Mouse (Mus musculus): Measurements from ENCODE around the gene Hipk1. TPM values are rescaled to one million over a fixed set of nuclear protein-coding genes. Genes with fewer than 3 reads are reported as not detected.
"Not testable (repeated sequence)": the region's sequence is repeated elsewhere in the genome, so short reads cannot be mapped to it uniquely, and the experiment has no call there.

Hipk1 gene
- polyA plus RNA-seq (2016; fragmentation: Nextera tagmentation; extraction: Ambion mirVana), result 9.9 TPM in 2 replicates

- Histone ChIP-seq H3K9me3 (no peaks in the 10 kb centered on the region), H3K4me1 (peaks cover 23% of the 10 kb centered on the region), H3K27ac (replicated peaks) (peak within 1 kb of the TSS; percentile 97), H3K36me3 (replicated peaks) (no peaks in the 10 kb centered on the region), H3K4me3 (peak within 1 kb of the TSS; percentile 97), H3K27me3 (replicated peaks; ENCODE audit: low read depth, poor library complexity, severe bottlenecking) (no peaks in the 10 kb centered on the region; the same call in 1 of the 2 replicates)
- DNase-seq (ENCODE audit: low spot score), result peak; percentile 95
- WGBS, result 10% methylated on average over 49 of the region's 49 CpGs
These were observed at the start of gene Hipk1 for GRCm38 (mm10) chr3:103791230-103792110. Gene Hipk1, minus strand, starts transcription at chr3:103791563.

- not testable (repeated sequence) for H3K4me1 ChIP-seq; H3K4me3 ChIP-seq; H3K27ac ChIP-seq (replicated peaks); H3K27me3 ChIP-seq (replicated peaks; ENCODE audit: low read depth, poor library complexity, severe bottlenecking); H3K9me3 ChIP-seq; H3K36me3 ChIP-seq (replicated peaks); DNase-seq (ENCODE audit: low spot score)
- WGBS, result 90% methylated on average over 7 of the region's 7 CpGs
These were observed 49.6 kb upstream of the Hipk1 start for GRCm38 (mm10) chr3:103840946-103841345.

- DNase-seq (ENCODE audit: low spot score); H3K9me3 ChIP-seq; H3K27ac ChIP-seq (replicated peaks); H3K4me1 ChIP-seq; H3K4me3 ChIP-seq; H3K27me3 ChIP-seq (replicated peaks; ENCODE audit: low read depth, poor library complexity, severe bottlenecking); H3K36me3 ChIP-seq (replicated peaks): not testable (repeated sequence)
- 85% methylated on average over 3 of the region's 3 CpGs for WGBS
These were observed 48.8 kb upstream of the Hipk1 start for GRCm38 (mm10) chr3:103840195-103840594.

GRCm38 (mm10) chr3:103839711-103840110 lies 48.3 kb upstream of the Hipk1 start:
- no peaks in the 10 kb centered on the region for H3K27me3 ChIP-seq (replicated peaks; ENCODE audit: low read depth, poor library complexity, severe bottlenecking)
- no peak for DNase-seq (ENCODE audit: low spot score)
- no peaks in the 10 kb centered on the region for H3K4me1 ChIP-seq
- no peaks in the 10 kb centered on the region for H3K36me3 ChIP-seq (replicated peaks)
- H3K4me3 ChIP-seq, result no peak overlapping the region
- H3K27ac ChIP-seq (replicated peaks), result no peak overlapping the region
- 89% methylated on average over 6 of the region's 6 CpGs for WGBS
- no peaks in the 10 kb centered on the region for H3K9me3 ChIP-seq

- H3K27me3 ChIP-seq (replicated peaks; ENCODE audit: low read depth, poor library complexity, severe bottlenecking), result no peaks in the 10 kb centered on the region
- no peaks in the 10 kb centered on the region for H3K4me1 ChIP-seq
- DNase-seq (ENCODE audit: low spot score), result no peak
- no peaks in the 10 kb centered on the region for H3K9me3 ChIP-seq
- WGBS, result 95% methylated on average over 5 of the region's 5 CpGs
- H3K27ac ChIP-seq (replicated peaks), result no peak overlapping the region
- no peak overlapping the region for H3K4me3 ChIP-seq
- no peaks in the 10 kb centered on the region for H3K36me3 ChIP-seq (replicated peaks)
These were observed 45.1 kb upstream of the Hipk1 start for GRCm38 (mm10) chr3:103836453-103836852.

GRCm38 (mm10) chr3:103835951-103836310 lies 44.6 kb upstream of the Hipk1 start:
- H3K27me3 ChIP-seq (replicated peaks; ENCODE audit: low read depth, poor library complexity, severe bottlenecking), result no peaks in the 10 kb centered on the region

GRCm38 (mm10) chr3:103835272-103835950 lies 44.0 kb upstream of the Hipk1 start:
- no peaks in the 10 kb centered on the region for H3K9me3 ChIP-seq
- H3K4me1 ChIP-seq, result no peaks in the 10 kb centered on the region
- no peak overlapping the region for H3K4me3 ChIP-seq
- no peaks in the 10 kb centered on the region for H3K36me3 ChIP-seq (replicated peaks)
- H3K27ac ChIP-seq (replicated peaks), result no peak overlapping the region
- WGBS, result 77% methylated on average over 6 of the region's 6 CpGs
- H3K27me3 ChIP-seq (replicated peaks; ENCODE audit: low read depth, poor library complexity, severe bottlenecking), result no peaks in the 10 kb centered on the region
- DNase-seq (ENCODE audit: low spot score), result no peak

More at GRCm38 (mm10) chr3:103835951-103836310, 44.6 kb upstream of the Hipk1 start:
- Histone ChIP-seq H3K9me3 (no peaks in the 10 kb centered on the region), H3K4me1 (no peaks in the 10 kb centered on the region), H3K36me3 (replicated peaks) (no peaks in the 10 kb centered on the region), H3K27ac (replicated peaks) (no peak overlapping the region), H3K4me3 (no peak overlapping the region)
- no peak for DNase-seq (ENCODE audit: low spot score)
- WGBS, result 83% methylated on average over 10 of the region's 10 CpGs

GRCm38 (mm10) chr3:103834001-103834400 lies 42.6 kb upstream of the Hipk1 start:
- DNase-seq (ENCODE audit: low spot score), result no peak
- no peaks in the 10 kb centered on the region for H3K27me3 ChIP-seq (replicated peaks; ENCODE audit: low read depth, poor library complexity, severe bottlenecking)
- no peaks in the 10 kb centered on the region for H3K9me3 ChIP-seq
- H3K4me1 ChIP-seq, result no peaks in the 10 kb centered on the region
- no peak overlapping the region for H3K27ac ChIP-seq (replicated peaks)
- H3K4me3 ChIP-seq, result no peak overlapping the region
- WGBS, result 91% methylated on average over 2 of the region's 2 CpGs
- no peaks in the 10 kb centered on the region for H3K36me3 ChIP-seq (replicated peaks)

GRCm38 (mm10) chr3:103832426-103832825 lies 41.1 kb upstream of the Hipk1 start, which contains the start of gene Bcl2l15:
Gene Bcl2l15, plus strand, starts transcription at chr3:103832601.
- no peaks in the 10 kb centered on the region for H3K4me1 ChIP-seq
- no peaks in the 10 kb centered on the region for H3K36me3 ChIP-seq (replicated peaks)
- no peak for DNase-seq (ENCODE audit: low spot score)
- H3K27ac ChIP-seq (replicated peaks), result no peak within 1 kb of the TSS
- no peaks in the 10 kb centered on the region for H3K9me3 ChIP-seq
- H3K27me3 ChIP-seq (replicated peaks; ENCODE audit: low read depth, poor library complexity, severe bottlenecking), result no peaks in the 10 kb centered on the region
- no peak within 1 kb of the TSS for H3K4me3 ChIP-seq

- WGBS, result 77% methylated on average over 7 of the region's 7 CpGs
- H3K36me3 ChIP-seq (replicated peaks), result no peaks in the 10 kb centered on the region
- H3K9me3 ChIP-seq, result no peaks in the 10 kb centered on the region
These were observed 39.8 kb upstream of the Hipk1 start for GRCm38 (mm10) chr3:103831146-103831545.

GRCm38 (mm10) chr3:103830681-103831080 lies 39.3 kb upstream of the Hipk1 start:
- H3K27me3 ChIP-seq (replicated peaks; ENCODE audit: low read depth, poor library complexity, severe bottlenecking); DNase-seq (ENCODE audit: low spot score); H3K36me3 ChIP-seq (replicated peaks); H3K27ac ChIP-seq (replicated peaks); H3K4me1 ChIP-seq; H3K9me3 ChIP-seq; H3K4me3 ChIP-seq: not testable (repeated sequence)
- 78% methylated on average over 1 of the region's 1 CpGs for WGBS

More at GRCm38 (mm10) chr3:103831146-103831545, 39.8 kb upstream of the Hipk1 start:
- Histone ChIP-seq H3K27ac (replicated peaks) (no peak overlapping the region), H3K4me3 (no peak overlapping the region), H3K27me3 (replicated peaks; ENCODE audit: low read depth, poor library complexity, severe bottlenecking) (no peaks in the 10 kb centered on the region), H3K4me1 (no peaks in the 10 kb centered on the region)
- DNase-seq (ENCODE audit: low spot score), result no peak

- Histone ChIP-seq H3K4me3 (no peak overlapping the region), H3K27ac (replicated peaks) (no peak overlapping the region), H3K9me3 (no peaks in the 10 kb centered on the region), H3K4me1 (no peaks in the 10 kb centered on the region), H3K36me3 (replicated peaks) (no peaks in the 10 kb centered on the region), H3K27me3 (replicated peaks; ENCODE audit: low read depth, poor library complexity, severe bottlenecking) (no peaks in the 10 kb centered on the region)
- no peak for DNase-seq (ENCODE audit: low spot score)
- WGBS, result 88% methylated on average over 3 of the region's 3 CpGs
These were observed 37.7 kb upstream of the Hipk1 start for GRCm38 (mm10) chr3:103829036-103829435.

GRCm38 (mm10) chr3:103827548-103827947 lies 36.2 kb upstream of the Hipk1 start:
- H3K9me3 ChIP-seq, result no peaks in the 10 kb centered on the region
- no peak for DNase-seq (ENCODE audit: low spot score)

More at GRCm38 (mm10) chr3:103827548-103827947, 36.2 kb upstream of the Hipk1 start:
- H3K36me3 ChIP-seq (replicated peaks), result peaks cover 11% of the 10 kb centered on the region
- H3K4me1 ChIP-seq, result no peaks in the 10 kb centered on the region
- H3K27ac ChIP-seq (replicated peaks), result no peak overlapping the region
- H3K4me3 ChIP-seq, result no peak overlapping the region
- H3K27me3 ChIP-seq (replicated peaks; ENCODE audit: low read depth, poor library complexity, severe bottlenecking), result no peaks in the 10 kb centered on the region
